Mouse (Mus musculus) embryonic facial prominence, embryonic 13.5 days (tissue): ENCODE measurements around the gene Slc38a10. TPM values are rescaled to one million over a fixed set of nuclear protein-coding genes. Genes with fewer than 3 reads are reported as not detected.

Experiments
- ATAC-seq: fragments of 200-750 bp; cut with Nextera tagmentation; 2 replicates; pipeline ENCODE4 v1.8.0; 2017; ENCODE audit warnings: low read depth; ENCODE audit not compliant: insufficient number of reproducible peaks, insufficient read depth, low FRiP score, low TSS enrichment
- H3K27ac ChIP-seq: fragments of 300-500 bp; sonication (generic); 2 replicates; pipeline ENCODE4 v1.5.1; 2015; ENCODE audit warnings: moderate library complexity, mild to moderate bottlenecking, inconsistent platforms
- H3K27me3 ChIP-seq: fragments of 300-500 bp; sonication (generic); 2 replicates; pipeline ENCODE4 v1.6.1; 2015; ENCODE audit warnings: mild to moderate bottlenecking, inconsistent platforms
- H3K36me3 ChIP-seq: fragments of 300-500 bp; sonication (generic); 2 replicates; pipeline ENCODE4 v1.6.1; 2015; ENCODE audit warnings: mild to moderate bottlenecking, inconsistent platforms
- H3K4me1 ChIP-seq: fragments of 300-500 bp; sonication (generic); 2 replicates; pipeline ENCODE4 v1.6.1; 2015; ENCODE audit warnings: inconsistent platforms
- H3K4me2 ChIP-seq: fragments of 300-500 bp; sonication (generic); 2 replicates; pipeline ENCODE4 v1.6.1; 2015; ENCODE audit warnings: moderate library complexity, mild to moderate bottlenecking, inconsistent platforms
- H3K4me3 ChIP-seq: fragments of 300-500 bp; sonication (generic); 2 replicates; pipeline ENCODE4 v1.5.1; 2015; ENCODE audit warnings: mild to moderate bottlenecking, inconsistent platforms
- H3K9ac ChIP-seq: fragments of 300-500 bp; sonication (generic); 2 replicates; pipeline ENCODE4 v1.6.1; 2015; ENCODE audit warnings: mild to moderate bottlenecking, inconsistent platforms
- H3K9me3 ChIP-seq: fragments of 300-500 bp; sonication (generic); 2 replicates; pipeline ENCODE4 v1.6.1; 2016; ENCODE audit warnings: inconsistent platforms
- WGBS: fragments of 180-500 bp; shearing (Covaris S2); methylation state at CpG from one replicate; pipeline ENCODE4 v1.1.7; 2015; ENCODE audit warnings: mixed read lengths; 5-methylcytosine and 5-hydroxymethylcytosine counted together
- polyA plus RNA-seq: library from polyadenylated mRNA; unstranded; fragments of >200 nt; fragmentation: Nextera tagmentation; extraction: Ambion mirVana; gene quantifications from 2 replicates; pipeline ENCODE4 v1.2.1, GENCODE M21; 2015

Gene Slc38a10
- polyA plus RNA-seq, 1 experiment from 2014 or later = 92.9 TPM

- Histone ChIP-seq H3K27ac (peak overlapping the region; percentile 97), H3K9ac (peak overlapping the region; percentile 98), H3K36me3 (peaks cover 5% of the 10 kb centered on the region; the same call in 1 of the 2 replicates), H3K4me3 (peak overlapping the region; percentile 86), H3K27me3 (no peaks in the 10 kb centered on the region), H3K9me3 (no peaks in the 10 kb centered on the region), H3K4me1 (peaks cover 62% of the 10 kb centered on the region), H3K4me2 (peak overlapping the region; percentile 96)
- WGBS = 3% methylated on average over 18 of the region's 18 CpGs
- ATAC-seq = no peak
Measured at GRCm38 (mm10) chr11:120186145-120186740, 35.1 kb upstream of the Slc38a10 start.

GRCm38 (mm10) chr11:120185316-120186141 is 34.4 kb upstream of the Slc38a10 start:
- Histone ChIP-seq H3K4me3 (peak overlapping the region; percentile 86), H3K9me3 (no peaks in the 10 kb centered on the region), H3K9ac (peak overlapping the region; percentile 98), H3K27me3 (no peaks in the 10 kb centered on the region), H3K4me1 (peaks cover 55% of the 10 kb centered on the region), H3K27ac (peak overlapping the region; percentile 97), H3K36me3 (peaks cover 5% of the 10 kb centered on the region; the same call in 1 of the 2 replicates), H3K4me2 (peak overlapping the region; percentile 96)
- WGBS = 2% methylated on average over 54 of the region's 54 CpGs
- ATAC-seq = no peak

GRCm38 (mm10) chr11:120184371-120185315 is 33.5 kb upstream of the Slc38a10 start:
- Histone ChIP-seq H3K27ac (peak overlapping the region; percentile 97), H3K27me3 (no peaks in the 10 kb centered on the region), H3K4me1 (peaks cover 52% of the 10 kb centered on the region), H3K9ac (peak overlapping the region; percentile 98), H3K36me3 (peaks cover 5% of the 10 kb centered on the region; the same call in 1 of the 2 replicates), H3K4me2 (peak overlapping the region; percentile 96), H3K9me3 (no peaks in the 10 kb centered on the region), H3K4me3 (peak overlapping the region; percentile 86)
- WGBS = 8% methylated on average over 16 of the region's 16 CpGs
- no peak for ATAC-seq

- Histone ChIP-seq H3K36me3 (peaks cover 5% of the 10 kb centered on the region; the same call in 1 of the 2 replicates), H3K9ac (peak overlapping the region; percentile 98), H3K27me3 (no peaks in the 10 kb centered on the region), H3K4me3 (no peak overlapping the region), H3K27ac (peak overlapping the region; percentile 97), H3K4me1 (peaks cover 55% of the 10 kb centered on the region), H3K4me2 (peak overlapping the region; percentile 96), H3K9me3 (no peaks in the 10 kb centered on the region)
- WGBS = 14% methylated on average over 11 of the region's 11 CpGs
- ATAC-seq = no peak
Measured at GRCm38 (mm10) chr11:120183708-120184107, 32.6 kb upstream of the Slc38a10 start.

- H3K9me3 ChIP-seq = no peaks in the 10 kb centered on the region
- H3K27ac ChIP-seq = peak overlapping the region; percentile 97
- H3K27me3 ChIP-seq = no peaks in the 10 kb centered on the region
- H3K36me3 ChIP-seq = peaks cover 5% of the 10 kb centered on the region; the same call in 1 of the 2 replicates
- peaks cover 55% of the 10 kb centered on the region for H3K4me1 ChIP-seq
- ATAC-seq = no peak
- 30% methylated on average over 1 of the region's 1 CpGs for WGBS
- H3K4me2 ChIP-seq = peak overlapping the region; percentile 96
- peak overlapping the region; percentile 98; the same call in 1 of the 2 replicates for H3K9ac ChIP-seq
- no peak overlapping the region for H3K4me3 ChIP-seq
Measured at GRCm38 (mm10) chr11:120183180-120183579, 32.0 kb upstream of the Slc38a10 start.

- WGBS = 19% methylated on average over 3 of the region's 3 CpGs
- H3K27ac ChIP-seq = peak overlapping the region; percentile 29; the same call in 1 of the 2 replicates
- H3K4me3 ChIP-seq = no peak overlapping the region
- ATAC-seq = no peak
- H3K36me3 ChIP-seq = peaks cover 2% of the 10 kb centered on the region; the same call in 1 of the 2 replicates
- peaks cover 53% of the 10 kb centered on the region for H3K4me1 ChIP-seq
- no peak overlapping the region for H3K4me2 ChIP-seq
- no peaks in the 10 kb centered on the region for H3K9me3 ChIP-seq
- no peak overlapping the region for H3K9ac ChIP-seq
- H3K27me3 ChIP-seq = no peaks in the 10 kb centered on the region
Measured at GRCm38 (mm10) chr11:120182396-120183030, 31.4 kb upstream of the Slc38a10 start.

GRCm38 (mm10) chr11:120181379-120181778 is 30.2 kb upstream of the Slc38a10 start:
- Histone ChIP-seq H3K9ac (no peak overlapping the region), H3K27ac (no peak overlapping the region), H3K36me3 (no peaks in the 10 kb centered on the region), H3K9me3 (no peaks in the 10 kb centered on the region), H3K4me1 (peaks cover 44% of the 10 kb centered on the region), H3K4me3 (no peak overlapping the region), H3K4me2 (no peak overlapping the region), H3K27me3 (no peaks in the 10 kb centered on the region)
- 60% methylated on average over 3 of the region's 3 CpGs for WGBS
- ATAC-seq = no peak

GRCm38 (mm10) chr11:120179374-120179773 is 28.2 kb upstream of the Slc38a10 start:
- WGBS = 34% methylated on average over 4 of the region's 4 CpGs
- peaks cover 29% of the 10 kb centered on the region for H3K4me1 ChIP-seq
- no peak overlapping the region for H3K4me2 ChIP-seq
- ATAC-seq = no peak
- no peak overlapping the region for H3K27ac ChIP-seq
- no peaks in the 10 kb centered on the region for H3K36me3 ChIP-seq
- H3K4me3 ChIP-seq = no peak overlapping the region
- H3K27me3 ChIP-seq = 0 out of 2 replicates have a peak, but pooled peaks cover 4% of the 10 kb centered on the region
- no peak overlapping the region for H3K9ac ChIP-seq
- H3K9me3 ChIP-seq = no peaks in the 10 kb centered on the region

- 60% methylated on average over 4 of the region's 4 CpGs for WGBS
- Histone ChIP-seq H3K4me1 (peaks cover 16% of the 10 kb centered on the region), H3K27me3 (0 out of 2 replicates have a peak, but pooled peaks cover 7% of the 10 kb centered on the region), H3K9me3 (no peaks in the 10 kb centered on the region), H3K36me3 (no peaks in the 10 kb centered on the region), H3K4me2 (no peak overlapping the region), H3K4me3 (no peak overlapping the region), H3K27ac (no peak overlapping the region), H3K9ac (no peak overlapping the region)
- ATAC-seq = no peak
Measured at GRCm38 (mm10) chr11:120175948-120176347, 24.8 kb upstream of the Slc38a10 start.

- Histone ChIP-seq H3K9me3 (no peaks in the 10 kb centered on the region), H3K36me3 (no peaks in the 10 kb centered on the region), H3K27me3 (0 out of 2 replicates have a peak, but pooled peaks cover 7% of the 10 kb centered on the region), H3K27ac (no peak overlapping the region), H3K4me2 (no peak overlapping the region), H3K4me3 (no peak overlapping the region), H3K9ac (no peak overlapping the region), H3K4me1 (peaks cover 27% of the 10 kb centered on the region)
- 63% methylated on average over 14 of the region's 14 CpGs for WGBS
- no peak for ATAC-seq
Measured at GRCm38 (mm10) chr11:120173213-120173612, 22.1 kb upstream of the Slc38a10 start.
